Mouse (Mus musculus): ENCODE data around the gene Cd5l.

- TF ChIP-seq POLR2A (IDR thresholded peaks at IDR 0.05; ENCODE audit: borderline replicate concordance, insufficient read depth, low read length): no peak
- TF ChIP-seq CTCF (IDR thresholded peaks at IDR 0.05; ENCODE audit: borderline replicate concordance, insufficient read depth, low read depth, low read length): no peak
Measured at GRCm38 (mm10) chr3:87377719-87378118, 20.0 kb downstream of the Cd5l start.

Data from cerebellum, adult 2 months (tissue).